Mouse (Mus musculus): ENCODE data around the gene C77080.

DNA sequence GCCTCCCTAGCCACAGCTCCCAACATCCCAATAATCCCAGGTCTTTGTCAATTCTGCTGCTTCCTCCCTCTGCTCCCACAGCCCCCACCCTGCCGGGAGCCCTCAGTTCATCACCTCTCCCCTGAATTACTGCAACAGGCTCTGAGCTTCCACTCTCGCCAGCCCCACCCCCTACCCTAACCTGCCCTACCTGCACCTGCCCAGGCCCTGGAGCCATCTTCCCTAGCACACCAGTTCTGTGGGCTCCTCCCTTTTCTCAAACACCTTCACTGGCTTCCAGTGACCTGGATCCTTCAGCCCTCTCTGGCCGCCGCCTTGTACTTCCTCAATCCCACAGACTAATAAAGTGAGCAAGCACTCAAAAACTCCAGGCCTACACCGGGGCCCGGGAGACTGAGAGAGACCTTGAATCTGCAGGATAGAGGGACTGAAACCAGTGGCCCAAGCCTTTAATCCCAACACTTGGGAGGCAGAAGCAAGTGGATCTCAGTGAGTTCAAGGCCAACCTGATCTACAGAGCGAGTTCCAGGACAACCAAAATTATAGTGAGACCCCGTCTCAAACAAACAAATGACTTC lies 24.9 kb downstream of the C77080 start:
- TF ChIP-seq CTCF (IDR thresholded peaks at IDR 0.05; ENCODE audit: low read depth) (no peak), EP300 (IDR thresholded peaks at IDR 0.05; ENCODE audit: low read depth) (no peak)
